Mouse (Mus musculus): ENCODE results near the gene Tkt. TPM values are rescaled to one million over a fixed set of nuclear protein-coding genes. Genes with fewer than 3 reads are reported as not detected.

The Tkt gene
- polyA plus RNA-seq, 1 experiment = 393 TPM

- 67% methylated on average over 19 of the region's 19 CpGs for WGBS
- no peaks in the 10 kb centered on the region for H3K36me3 ChIP-seq (ENCODE audit: control insufficient read depth, insufficient read depth, low read length)
- no peaks in the 10 kb centered on the region for H3K4me1 ChIP-seq (ENCODE audit: control insufficient read depth, insufficient read depth, low read length)
- H3K27ac ChIP-seq (ENCODE audit: insufficient read depth, low read depth, low read length) = no peak overlapping the region
- TF ChIP-seq CTCF (conservative IDR thresholded peaks at IDR 0.05; ENCODE audit: insufficient read depth, insufficient read length, low read depth, low read length) (no peak), POLR2A (IDR thresholded peaks at IDR 0.05; ENCODE audit: low read depth, low read length) (no peak)
- no peaks in the 10 kb centered on the region for H3K27me3 ChIP-seq (replicated peaks; ENCODE audit: control insufficient read depth, insufficient read depth, low read length)
- no peak overlapping the region for H3K4me3 ChIP-seq (ENCODE audit: insufficient read depth, low read depth, low read length)
- no peak for DNase-seq
These were observed 36.5 kb downstream of the Tkt start for GRCm38 (mm10) chr14:30584497-30585251.

- no peaks in the 10 kb centered on the region for H3K4me1 ChIP-seq (ENCODE audit: control insufficient read depth, insufficient read depth, low read length)
- no peaks in the 10 kb centered on the region for H3K36me3 ChIP-seq (ENCODE audit: control insufficient read depth, insufficient read depth, low read length)
- H3K27me3 ChIP-seq (replicated peaks; ENCODE audit: control insufficient read depth, insufficient read depth, low read length) = no peaks in the 10 kb centered on the region
- no peak for TF ChIP-seq CTCF (conservative IDR thresholded peaks at IDR 0.05; ENCODE audit: insufficient read depth, insufficient read length, low read depth, low read length)
- TF ChIP-seq POLR2A (IDR thresholded peaks at IDR 0.05; ENCODE audit: low read depth, low read length) = no peak
- H3K4me3 ChIP-seq (ENCODE audit: insufficient read depth, low read depth, low read length) = no peak overlapping the region
- DNase-seq = no peak
- 85% methylated on average over 5 of the region's 5 CpGs for WGBS
- H3K27ac ChIP-seq (ENCODE audit: insufficient read depth, low read depth, low read length) = no peak overlapping the region
These were observed 37.2 kb downstream of the Tkt start for GRCm38 (mm10) chr14:30585323-30585722.

GRCm38 (mm10) chr14:30586780-30587461, 38.8 kb downstream of the Tkt start:
- no peaks in the 10 kb centered on the region for H3K27me3 ChIP-seq (replicated peaks; ENCODE audit: control insufficient read depth, insufficient read depth, low read length)
- DNase-seq = no peak
- H3K36me3 ChIP-seq (ENCODE audit: control insufficient read depth, insufficient read depth, low read length) = no peaks in the 10 kb centered on the region
- WGBS = 28% methylated on average over 7 of the region's 7 CpGs
- H3K27ac ChIP-seq (ENCODE audit: insufficient read depth, low read depth, low read length) = no peak overlapping the region
- no peaks in the 10 kb centered on the region for H3K4me1 ChIP-seq (ENCODE audit: control insufficient read depth, insufficient read depth, low read length)
- TF ChIP-seq POLR2A (IDR thresholded peaks at IDR 0.05; ENCODE audit: low read depth, low read length) (no peak), CTCF (conservative IDR thresholded peaks at IDR 0.05; ENCODE audit: insufficient read depth, insufficient read length, low read depth, low read length) (no peak)
- H3K4me3 ChIP-seq (ENCODE audit: insufficient read depth, low read depth, low read length) = no peak overlapping the region

GRCm38 (mm10) chr14:30590041-30590645, 42.0 kb downstream of the Tkt start:
- H3K4me3 ChIP-seq (ENCODE audit: insufficient read depth, low read depth, low read length) = no peak overlapping the region
- H3K27ac ChIP-seq (ENCODE audit: insufficient read depth, low read depth, low read length) = no peak overlapping the region
- H3K27me3 ChIP-seq (replicated peaks; ENCODE audit: control insufficient read depth, insufficient read depth, low read length) = no peaks in the 10 kb centered on the region
- H3K36me3 ChIP-seq (ENCODE audit: control insufficient read depth, insufficient read depth, low read length) = no peaks in the 10 kb centered on the region
- DNase-seq = no peak
- 75% methylated on average over 11 of the region's 11 CpGs for WGBS
- no peaks in the 10 kb centered on the region for H3K4me1 ChIP-seq (ENCODE audit: control insufficient read depth, insufficient read depth, low read length)
- TF ChIP-seq CTCF (conservative IDR thresholded peaks at IDR 0.05; ENCODE audit: insufficient read depth, insufficient read length, low read depth, low read length) = no peak
- no peak for TF ChIP-seq POLR2A (IDR thresholded peaks at IDR 0.05; ENCODE audit: low read depth, low read length)

- TF ChIP-seq POLR2A (IDR thresholded peaks at IDR 0.05; ENCODE audit: low read depth, low read length) (no peak), CTCF (conservative IDR thresholded peaks at IDR 0.05; ENCODE audit: insufficient read depth, insufficient read length, low read depth, low read length) (no peak)
- H3K4me3 ChIP-seq (ENCODE audit: insufficient read depth, low read depth, low read length) = no peak overlapping the region
- WGBS = 84% methylated on average over 7 of the region's 7 CpGs
These were observed 42.8 kb downstream of the Tkt start for GRCm38 (mm10) chr14:30590918-30591317.

GRCm38 (mm10) chr14:30591417-30591816, 43.3 kb downstream of the Tkt start:
- TF ChIP-seq POLR2A (IDR thresholded peaks at IDR 0.05; ENCODE audit: low read depth, low read length) = no peak
- peak; percentile 97 for TF ChIP-seq CTCF (conservative IDR thresholded peaks at IDR 0.05; ENCODE audit: insufficient read depth, insufficient read length, low read depth, low read length)
- no peaks in the 10 kb centered on the region for H3K4me1 ChIP-seq (ENCODE audit: control insufficient read depth, insufficient read depth, low read length)
- H3K27ac ChIP-seq (ENCODE audit: insufficient read depth, low read depth, low read length) = no peak overlapping the region
- no peaks in the 10 kb centered on the region for H3K36me3 ChIP-seq (ENCODE audit: control insufficient read depth, insufficient read depth, low read length)
- 6% methylated on average over 6 of the region's 6 CpGs for WGBS
- H3K4me3 ChIP-seq (ENCODE audit: insufficient read depth, low read depth, low read length) = no peak overlapping the region
- DNase-seq = peak; percentile 72
- no peaks in the 10 kb centered on the region for H3K27me3 ChIP-seq (replicated peaks; ENCODE audit: control insufficient read depth, insufficient read depth, low read length)

More at GRCm38 (mm10) chr14:30590918-30591317, 42.8 kb downstream of the Tkt start:
- H3K4me1 ChIP-seq (ENCODE audit: control insufficient read depth, insufficient read depth, low read length) = no peaks in the 10 kb centered on the region
- H3K27ac ChIP-seq (ENCODE audit: insufficient read depth, low read depth, low read length) = no peak overlapping the region
- H3K27me3 ChIP-seq (replicated peaks; ENCODE audit: control insufficient read depth, insufficient read depth, low read length) = no peaks in the 10 kb centered on the region
- H3K36me3 ChIP-seq (ENCODE audit: control insufficient read depth, insufficient read depth, low read length) = no peaks in the 10 kb centered on the region
- no peak for DNase-seq
